Mouse (Mus musculus): ENCODE results near the gene Mterf1a. TPM values are rescaled to one million over a fixed set of nuclear protein-coding genes. Genes with fewer than 3 reads are reported as not detected.

Gene Mterf1a
- total RNA-seq, 2 experiments from 2014 or later, result 6.5 to 7.2 TPM

GRCm38 (mm10) chr5:3872348-3872747, 21.4 kb downstream of the Mterf1a start:
- intact Hi-C loops (cut with DNase I), result no loop called here

DNA sequence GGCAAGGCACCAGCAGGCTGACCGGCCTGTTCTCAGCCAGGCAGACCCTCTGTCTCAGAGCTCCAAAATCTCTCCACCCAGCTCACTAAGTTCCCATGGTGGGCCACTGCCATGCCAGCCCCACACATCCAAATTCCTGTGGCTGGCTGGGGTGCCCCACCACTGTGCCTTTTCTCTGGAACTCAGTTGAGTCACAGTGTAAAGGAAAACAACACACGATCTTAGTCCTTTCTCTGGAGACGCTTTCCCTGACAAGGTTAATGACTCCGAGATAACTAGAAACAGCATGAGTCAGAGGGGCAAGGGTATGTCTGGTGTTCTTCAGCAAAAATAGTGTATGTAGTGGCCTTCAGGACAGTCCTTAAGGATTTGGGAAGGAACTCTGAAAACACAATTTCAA, 23.6 kb downstream of the Mterf1a start:
- no peak for DNase-seq (ENCODE audit: low spot score in 2 of 2)
- intact Hi-C loops (cut with DNase I), result no loop called here

More at GRCm38 (mm10) chr5:3872348-3872747, 21.4 kb downstream of the Mterf1a start:
- DNase-seq (ENCODE audit: low spot score in 2 of 2), result no peak

DNA sequence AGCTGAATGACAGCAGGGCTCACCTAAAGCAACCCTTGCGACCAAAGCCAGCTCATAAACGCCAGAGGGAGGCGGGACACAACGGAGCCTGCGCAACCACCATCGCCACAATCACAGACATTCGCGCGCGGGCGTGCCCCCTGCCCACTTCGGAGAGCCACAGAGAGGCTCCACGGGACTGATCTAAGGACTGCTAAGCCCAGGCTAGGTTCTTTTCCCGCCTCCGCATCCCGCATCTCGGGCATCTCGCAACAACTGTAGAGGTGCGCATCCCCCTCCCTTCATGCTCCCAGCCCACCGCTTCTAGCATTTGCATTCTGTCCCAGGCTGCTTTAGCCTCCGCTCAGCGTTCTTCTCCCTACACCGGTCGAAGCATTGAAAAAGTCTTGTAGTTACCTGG, 48.7 kb downstream of the Mterf1a start, which contains the start of gene Lrrd1:
Gene Lrrd1 (plus strand): TSS at position 148 of the 400 bp plus-strand sequence.
- intact Hi-C loops (cut with DNase I), result no loop called here
- peak in 1 of 2 experiments; percentile 7 for DNase-seq (ENCODE audit: low spot score in 2 of 2)

Other genes starting within 250 kb of the Mterf1a start
- not detected for gene Tmbim7, start 242.8 kb downstream of the Mterf1a start, total RNA-seq (2021)
- gene Gatad1, start 236.7 kb downstream of the Mterf1a start, total RNA-seq (2021), result 100 to 1,000 TPM; 117 to 118 TPM
- 10 to 100 TPM; 67.2 to 68.3 TPM for gene Ankib1, start 91.0 kb downstream of the Mterf1a start, total RNA-seq (2021)
- gene Krit1, start 90.7 kb downstream of the Mterf1a start, total RNA-seq (2021), result 10 to 100 TPM; 41.3 to 43.3 TPM
- not detected for gene Lrrd1, start 48.8 kb downstream of the Mterf1a start, total RNA-seq (2021)
- 10 to 100 TPM; 71.0 to 84.4 TPM for gene Akap9, start 34.1 kb upstream of the Mterf1a start, total RNA-seq (2021)
- gene Cyp51, start 210.8 kb upstream of the Mterf1a start, total RNA-seq (2021), result 10 to 100 TPM; 58.2 to 61.8 TPM

All from left cerebral cortex, postnatal 14 days (tissue).